Mouse (Mus musculus): ENCODE results near the gene Nr3c2. TPM values are rescaled to one million over a fixed set of nuclear protein-coding genes. Genes with fewer than 3 reads are reported as not detected.

Gene Nr3c2
- polyA plus RNA-seq, 1 experiment from 2014 or later: 2.8 TPM

GRCm38 (mm10) chr8:77188298-77188697, 289.1 kb downstream of the Nr3c2 start:
- Histone ChIP-seq H3K4me2 (ENCODE audit: low read depth, low read length) (no peak overlapping the region), H3K27ac (ENCODE audit: low read length) (no peak overlapping the region), H3K9ac (ENCODE audit: low read length) (no peak overlapping the region), H3K4me1 (ENCODE audit: control insufficient read depth, insufficient read depth, low read length) (no peaks in the 10 kb centered on the region), H3K27me3 (ENCODE audit: control insufficient read depth, insufficient read depth, low read length) (no peaks in the 10 kb centered on the region), H3K9me3 (replicated peaks; ENCODE audit: control insufficient read depth, low read length) (no peaks in the 10 kb centered on the region), H3K36me3 (ENCODE audit: control insufficient read depth, insufficient read depth, low read length) (no peaks in the 10 kb centered on the region), H3K4me3 (replicated peaks; ENCODE audit: low read length) (no peak overlapping the region)
- 54% methylated on average over 4 of the region's 4 CpGs for WGBS
- ATAC-seq (ENCODE audit: insufficient read depth, low FRiP score): no peak

GRCm38 (mm10) chr8:77189318-77189717, 290.1 kb downstream of the Nr3c2 start:
- Histone ChIP-seq H3K4me2 (ENCODE audit: low read depth, low read length) (no peak overlapping the region), H3K9ac (ENCODE audit: low read length) (no peak overlapping the region), H3K36me3 (ENCODE audit: control insufficient read depth, insufficient read depth, low read length) (no peaks in the 10 kb centered on the region), H3K4me3 (replicated peaks; ENCODE audit: low read length) (no peak overlapping the region), H3K4me1 (ENCODE audit: control insufficient read depth, insufficient read depth, low read length) (no peaks in the 10 kb centered on the region), H3K27me3 (ENCODE audit: control insufficient read depth, insufficient read depth, low read length) (no peaks in the 10 kb centered on the region), H3K9me3 (replicated peaks; ENCODE audit: control insufficient read depth, low read length) (no peaks in the 10 kb centered on the region), H3K27ac (ENCODE audit: low read length) (no peak overlapping the region)
- ATAC-seq (ENCODE audit: insufficient read depth, low FRiP score): no peak
- WGBS: 75% methylated on average over 9 of the region's 9 CpGs

- H3K9me3 ChIP-seq (replicated peaks; ENCODE audit: control insufficient read depth, low read length): no peaks in the 10 kb centered on the region
- no peak for ATAC-seq (ENCODE audit: insufficient read depth, low FRiP score)
- H3K36me3 ChIP-seq (ENCODE audit: control insufficient read depth, insufficient read depth, low read length): no peaks in the 10 kb centered on the region
- H3K4me2 ChIP-seq (ENCODE audit: low read depth, low read length): no peak overlapping the region
- WGBS: 77% methylated on average over 3 of the region's 3 CpGs
- H3K4me1 ChIP-seq (ENCODE audit: control insufficient read depth, insufficient read depth, low read length): no peaks in the 10 kb centered on the region
- no peaks in the 10 kb centered on the region for H3K27me3 ChIP-seq (ENCODE audit: control insufficient read depth, insufficient read depth, low read length)
- no peak overlapping the region for H3K27ac ChIP-seq (ENCODE audit: low read length)
- no peak overlapping the region for H3K4me3 ChIP-seq (replicated peaks; ENCODE audit: low read length)
- H3K9ac ChIP-seq (ENCODE audit: low read length): no peak overlapping the region
Observed at GRCm38 (mm10) chr8:77190393-77190792, 291.2 kb downstream of the Nr3c2 start.

- no peaks in the 10 kb centered on the region for H3K36me3 ChIP-seq (ENCODE audit: control insufficient read depth, insufficient read depth, low read length)
- H3K4me2 ChIP-seq (ENCODE audit: low read depth, low read length): no peak overlapping the region
- ATAC-seq (ENCODE audit: insufficient read depth, low FRiP score): no peak
- 86% methylated on average over 3 of the region's 3 CpGs for WGBS
- no peak overlapping the region for H3K9ac ChIP-seq (ENCODE audit: low read length)
- H3K4me1 ChIP-seq (ENCODE audit: control insufficient read depth, insufficient read depth, low read length): peaks cover 6% of the 10 kb centered on the region; the same call in 1 of the 2 replicates
- no peaks in the 10 kb centered on the region for H3K9me3 ChIP-seq (replicated peaks; ENCODE audit: control insufficient read depth, low read length)
- H3K27ac ChIP-seq (ENCODE audit: low read length): no peak overlapping the region
- no peaks in the 10 kb centered on the region for H3K27me3 ChIP-seq (ENCODE audit: control insufficient read depth, insufficient read depth, low read length)
- H3K4me3 ChIP-seq (replicated peaks; ENCODE audit: low read length): no peak overlapping the region
Observed at GRCm38 (mm10) chr8:77209297-77209696, 310.1 kb downstream of the Nr3c2 start.

GRCm38 (mm10) chr8:77213893-77214464, 314.7 kb downstream of the Nr3c2 start:
- Histone ChIP-seq H3K27me3 (ENCODE audit: control insufficient read depth, insufficient read depth, low read length) (no peaks in the 10 kb centered on the region), H3K9me3 (replicated peaks; ENCODE audit: control insufficient read depth, low read length) (no peaks in the 10 kb centered on the region), H3K4me2 (ENCODE audit: low read depth, low read length) (no peak overlapping the region), H3K4me1 (ENCODE audit: control insufficient read depth, insufficient read depth, low read length) (peaks cover 6% of the 10 kb centered on the region; the same call in 1 of the 2 replicates), H3K27ac (ENCODE audit: low read length) (no peak overlapping the region), H3K36me3 (ENCODE audit: control insufficient read depth, insufficient read depth, low read length) (no peaks in the 10 kb centered on the region), H3K9ac (ENCODE audit: low read length) (no peak overlapping the region), H3K4me3 (replicated peaks; ENCODE audit: low read length) (no peak overlapping the region)
- 46% methylated on average over 3 of the region's 3 CpGs for WGBS
- ATAC-seq (ENCODE audit: insufficient read depth, low FRiP score): no peak

- WGBS: 35% methylated on average over 8 of the region's 8 CpGs
- H3K27ac ChIP-seq (ENCODE audit: low read length): no peak overlapping the region
- no peak overlapping the region for H3K4me3 ChIP-seq (replicated peaks; ENCODE audit: low read length)
- no peaks in the 10 kb centered on the region for H3K36me3 ChIP-seq (ENCODE audit: control insufficient read depth, insufficient read depth, low read length)
- peak; percentile 80; the same call in 1 of the 2 replicates for ATAC-seq (ENCODE audit: insufficient read depth, low FRiP score)
- H3K9ac ChIP-seq (ENCODE audit: low read length): no peak overlapping the region
- H3K4me1 ChIP-seq (ENCODE audit: control insufficient read depth, insufficient read depth, low read length): peaks cover 6% of the 10 kb centered on the region; the same call in 1 of the 2 replicates
- no peaks in the 10 kb centered on the region for H3K27me3 ChIP-seq (ENCODE audit: control insufficient read depth, insufficient read depth, low read length)
- no peaks in the 10 kb centered on the region for H3K9me3 ChIP-seq (replicated peaks; ENCODE audit: control insufficient read depth, low read length)
- H3K4me2 ChIP-seq (ENCODE audit: low read depth, low read length): no peak overlapping the region
Observed at GRCm38 (mm10) chr8:77214665-77215064, 315.4 kb downstream of the Nr3c2 start.

GRCm38 (mm10) chr8:77215191-77215590, 315.9 kb downstream of the Nr3c2 start:
- Histone ChIP-seq H3K9me3 (replicated peaks; ENCODE audit: control insufficient read depth, low read length) (no peaks in the 10 kb centered on the region), H3K27ac (ENCODE audit: low read length) (no peak overlapping the region), H3K9ac (ENCODE audit: low read length) (no peak overlapping the region), H3K4me2 (ENCODE audit: low read depth, low read length) (no peak overlapping the region), H3K36me3 (ENCODE audit: control insufficient read depth, insufficient read depth, low read length) (no peaks in the 10 kb centered on the region), H3K4me1 (ENCODE audit: control insufficient read depth, insufficient read depth, low read length) (peaks cover 6% of the 10 kb centered on the region; the same call in 1 of the 2 replicates), H3K4me3 (replicated peaks; ENCODE audit: low read length) (no peak overlapping the region), H3K27me3 (ENCODE audit: control insufficient read depth, insufficient read depth, low read length) (no peaks in the 10 kb centered on the region)
- no peak for ATAC-seq (ENCODE audit: insufficient read depth, low FRiP score)
- 38% methylated on average over 6 of the region's 6 CpGs for WGBS

GRCm38 (mm10) chr8:77223123-77223522, 323.9 kb downstream of the Nr3c2 start:
- Histone ChIP-seq H3K4me1 (ENCODE audit: control insufficient read depth, insufficient read depth, low read length) (no peaks in the 10 kb centered on the region; the same call in 1 of the 2 replicates), H3K27ac (ENCODE audit: low read length) (no peak overlapping the region), H3K9ac (ENCODE audit: low read length) (no peak overlapping the region), H3K27me3 (ENCODE audit: control insufficient read depth, insufficient read depth, low read length) (no peaks in the 10 kb centered on the region), H3K4me3 (replicated peaks; ENCODE audit: low read length) (no peak overlapping the region), H3K36me3 (ENCODE audit: control insufficient read depth, insufficient read depth, low read length) (no peaks in the 10 kb centered on the region), H3K9me3 (replicated peaks; ENCODE audit: control insufficient read depth, low read length) (no peaks in the 10 kb centered on the region), H3K4me2 (ENCODE audit: low read depth, low read length) (no peak overlapping the region)
- no peak for ATAC-seq (ENCODE audit: insufficient read depth, low FRiP score)
- 72% methylated on average over 4 of the region's 4 CpGs for WGBS

GRCm38 (mm10) chr8:77227742-77228141, 328.5 kb downstream of the Nr3c2 start:
- peak; percentile 71; the same call in 1 of the 2 replicates for ATAC-seq (ENCODE audit: insufficient read depth, low FRiP score)
- Histone ChIP-seq H3K36me3 (ENCODE audit: control insufficient read depth, insufficient read depth, low read length) (no peaks in the 10 kb centered on the region), H3K9ac (ENCODE audit: low read length) (no peak overlapping the region), H3K27ac (ENCODE audit: low read length) (no peak overlapping the region), H3K9me3 (replicated peaks; ENCODE audit: control insufficient read depth, low read length) (no peaks in the 10 kb centered on the region), H3K4me1 (ENCODE audit: control insufficient read depth, insufficient read depth, low read length) (peaks cover 4% of the 10 kb centered on the region), H3K4me2 (ENCODE audit: low read depth, low read length) (no peak overlapping the region), H3K4me3 (replicated peaks; ENCODE audit: low read length) (no peak overlapping the region), H3K27me3 (ENCODE audit: control insufficient read depth, insufficient read depth, low read length) (no peaks in the 10 kb centered on the region)
- 78% methylated on average over 5 of the region's 5 CpGs for WGBS
